Mouse (Mus musculus) WW6 (cell line): ENCODE results near the gene Ank2.

Experiments
- DNase-seq: peaks from one replicate; pipeline ENCODE4 v3.0.0-alpha.2; 2013; ENCODE audit warnings: low read depth, low spot score

Ank2 gene

DNA sequence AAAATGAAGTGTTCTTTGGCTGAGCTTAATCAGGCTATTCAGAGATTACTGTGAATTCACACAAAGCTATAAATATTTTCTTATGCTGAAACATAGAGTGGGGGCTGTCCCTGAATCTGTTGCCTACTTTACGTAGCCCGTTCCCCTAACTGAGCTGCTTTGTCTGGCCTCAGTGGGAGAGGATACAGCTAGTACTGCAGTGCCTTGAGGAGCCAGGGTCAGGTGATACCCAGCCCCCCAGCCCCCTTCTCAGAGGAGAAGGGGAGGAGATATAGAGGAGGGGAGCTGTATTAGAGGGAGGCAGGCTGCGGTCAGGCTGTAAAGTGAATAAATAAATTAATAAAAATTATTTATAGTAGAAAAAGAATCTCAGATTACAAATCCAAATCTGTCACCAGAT, 519.5 kb downstream of the Ank2 start:
- DNase-seq: no peak

DNA sequence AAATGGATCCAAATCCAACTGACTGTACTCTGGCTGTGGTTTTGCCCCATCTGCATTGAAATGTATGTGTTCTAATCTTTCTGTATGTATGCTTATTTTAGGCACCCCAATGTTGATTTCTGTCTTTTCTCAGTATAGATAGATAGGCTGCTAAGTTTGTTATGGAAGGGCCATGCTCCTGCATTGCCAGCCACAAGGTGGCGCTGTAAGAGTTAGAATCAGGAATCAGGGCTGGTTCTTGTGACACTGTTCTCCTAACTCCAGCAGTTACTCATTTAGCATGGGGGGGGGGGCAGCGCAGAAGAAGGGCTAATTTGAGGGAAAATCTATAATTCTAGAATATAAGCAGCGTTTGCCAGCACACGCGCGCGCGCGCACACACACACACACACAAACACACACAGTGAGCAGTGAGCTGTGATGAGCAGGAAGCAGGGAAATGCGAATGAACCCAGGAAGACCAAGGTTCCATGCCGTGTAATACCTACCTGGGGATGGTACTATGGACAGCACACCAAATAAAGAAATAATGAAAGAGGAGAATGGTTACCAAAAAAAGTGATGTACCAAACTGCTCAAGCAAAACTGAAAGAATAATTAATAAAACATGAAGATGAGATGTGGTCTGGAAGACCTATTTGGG, 520.3 kb downstream of the Ank2 start:
- peak; percentile 16 for DNase-seq

GRCm38 (mm10) chr3:126977399-126977798, 521.8 kb downstream of the Ank2 start:
- DNase-seq: no peak

- DNase-seq: no peak
These were observed 522.4 kb downstream of the Ank2 start for GRCm38 (mm10) chr3:126976793-126977192.

GRCm38 (mm10) chr3:126975409-126975808, 523.7 kb downstream of the Ank2 start:
- DNase-seq: no peak

GRCm38 (mm10) chr3:126973551-126973950, 525.6 kb downstream of the Ank2 start:
- DNase-seq: no peak

GRCm38 (mm10) chr3:126971531-126971930, 527.6 kb downstream of the Ank2 start:
- no peak for DNase-seq

DNA sequence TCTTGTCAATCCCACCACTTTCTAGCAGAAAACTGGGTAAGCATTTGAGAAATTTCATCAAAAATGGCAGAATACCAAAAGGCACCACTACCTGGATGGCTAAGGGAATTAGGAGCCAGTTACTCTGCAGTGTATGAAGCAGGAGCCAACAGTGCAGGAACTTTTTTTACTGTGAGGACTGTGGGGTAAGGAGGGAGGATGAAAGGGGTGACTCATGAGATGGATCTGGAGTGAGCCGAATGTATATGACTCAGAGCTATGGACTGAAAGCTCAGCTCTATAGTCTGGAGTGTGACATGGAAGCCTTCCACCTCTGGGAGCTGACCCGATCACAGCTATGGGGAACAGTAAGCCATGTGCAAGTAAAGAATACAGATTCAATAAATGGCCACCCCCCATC, 530.4 kb downstream of the Ank2 start:
- no peak for DNase-seq

GRCm38 (mm10) chr3:126965767-126966166, 533.4 kb downstream of the Ank2 start:
- no peak for DNase-seq

GRCm38 (mm10) chr3:126962326-126962725, 536.8 kb downstream of the Ank2 start:
- DNase-seq: no peak

- DNase-seq: no peak
These were observed 546.5 kb downstream of the Ank2 start for GRCm38 (mm10) chr3:126952698-126953097.

GRCm38 (mm10) chr3:126946591-126946990, 552.6 kb downstream of the Ank2 start:
- no peak for DNase-seq

- DNase-seq: no peak
These were observed 554.3 kb downstream of the Ank2 start for GRCm38 (mm10) chr3:126944838-126945237.

GRCm38 (mm10) chr3:126944081-126944480, 555.1 kb downstream of the Ank2 start:
- no peak for DNase-seq

- DNase-seq: no peak
These were observed 558.7 kb downstream of the Ank2 start for GRCm38 (mm10) chr3:126940452-126940851.

GRCm38 (mm10) chr3:126931884-126932506, 567.2 kb downstream of the Ank2 start:
- no peak for DNase-seq

GRCm38 (mm10) chr3:126923575-126924382, 575.4 kb downstream of the Ank2 start:
- DNase-seq: no peak

- DNase-seq: no peak
These were observed 577.2 kb downstream of the Ank2 start for GRCm38 (mm10) chr3:126921941-126922340.

DNA sequence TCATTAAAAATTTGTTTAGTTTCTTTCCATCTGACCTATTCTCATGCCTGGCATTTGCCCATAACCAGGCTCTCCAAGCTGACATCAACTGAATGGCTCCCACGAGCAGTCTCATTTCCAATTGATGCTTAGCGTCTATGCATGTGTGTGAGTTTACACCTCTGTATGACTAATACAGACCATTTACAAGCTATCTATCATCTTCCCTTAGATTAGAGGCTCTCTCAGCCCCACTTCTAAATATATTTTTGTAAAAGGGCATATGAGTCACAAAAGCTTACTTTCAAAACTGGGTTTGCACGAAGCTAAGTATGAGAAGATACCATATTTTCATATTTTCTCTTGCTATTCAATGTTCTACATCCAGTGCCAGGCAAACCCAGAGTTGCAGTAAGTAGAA, 578.9 kb downstream of the Ank2 start:
- no peak for DNase-seq

DNA sequence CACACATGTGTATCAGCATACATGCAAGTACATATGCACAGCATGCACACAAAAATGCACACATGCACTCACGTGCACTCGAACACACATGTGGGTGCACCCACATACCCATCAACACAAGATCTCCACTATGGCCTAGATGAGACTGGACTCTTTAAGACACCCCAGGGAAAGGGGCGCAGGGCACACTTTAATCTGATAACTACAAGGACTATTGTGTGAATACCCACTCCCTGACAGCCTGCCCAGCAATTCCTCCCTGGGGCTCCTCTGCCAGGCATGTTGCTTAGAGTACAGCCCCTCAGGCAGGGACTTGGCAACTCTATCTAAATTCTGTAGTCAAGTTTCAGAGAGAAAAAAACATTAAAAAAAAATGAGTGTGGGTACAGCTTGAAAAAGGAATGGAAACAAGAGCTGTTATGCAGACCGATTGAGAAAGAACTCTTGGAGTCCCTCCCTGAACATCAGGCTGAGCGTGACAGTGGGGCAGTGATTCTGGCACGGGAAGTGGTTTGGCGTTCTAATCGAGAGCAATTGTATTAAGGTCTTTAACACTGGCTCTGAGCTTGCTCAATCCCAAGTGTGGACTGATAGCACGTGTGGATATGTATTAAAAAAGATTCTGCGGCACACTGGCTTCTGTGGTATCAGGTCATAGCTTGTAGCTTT, 580.2 kb downstream of the Ank2 start:
- no peak for DNase-seq

GRCm38 (mm10) chr3:126916381-126916780, 582.8 kb downstream of the Ank2 start:
- no peak for DNase-seq

GRCm38 (mm10) chr3:126903543-126903942, 595.6 kb downstream of the Ank2 start:
- DNase-seq: no peak
